Mouse (Mus musculus) gastrocnemius, postnatal 36 days (tissue): ENCODE results near the gene Olfr44. TPM values are rescaled to one million over a fixed set of nuclear protein-coding genes. Genes with fewer than 3 reads are reported as not detected.

ENCODE experiments used
- DNase-seq, 2 experiments: peaks; one replicate each; pipeline ENCODE4 v3.0.0; 2022
- intact Hi-C: fragments of 180-260 bp; cut with DNase I; formaldehyde crosslinking; loops from one replicate; pipeline ENCODE4 v1.15.1; 2025
- long read RNA-seq, 2 experiments: library from polyadenylated mRNA; stranded (forward); transcript quantifications; one replicate each; pipeline ENCODE4 v2.0.0; 2021
- total RNA-seq, 2 experiments: library from RNA; stranded (reverse); gene quantifications; 2 replicates each; pipeline ENCODE4 v1.2.3; 2021

The Olfr44 gene
- total RNA-seq, result not detected
- long read RNA-seq, experiment 1, result 0 reads
- long read RNA-seq, experiment 2, result 0 reads

GRCm38 (mm10) chr9:39493895-39494294 is at the start of gene Olfr44:
Olfr44 (minus strand) TSS chr9:39493995.
- no peak for DNase-seq
- intact Hi-C loops, result no loop called here

GRCm38 (mm10) chr9:39523616-39524285 is 30.0 kb upstream of the Olfr44 start:
- intact Hi-C loops, result no loop called here
- no peak for DNase-seq

- DNase-seq, result no peak
- intact Hi-C loops, result no loop called here
These were observed 24.8 kb upstream of the Olfr44 start for GRCm38 (mm10) chr9:39518595-39518994.

GRCm38 (mm10) chr9:39515531-39515930 is 21.7 kb upstream of the Olfr44 start, which contains the start of gene Olfr957:
Olfr957 (minus strand) TSS chr9:39515809.
- intact Hi-C loops, result no loop called here
- no peak for DNase-seq

GRCm38 (mm10) chr9:39509412-39509811 is 15.6 kb upstream of the Olfr44 start:
- DNase-seq, result no peak
- intact Hi-C loops, result loop anchor here (2.0 kb wide), 1 partner anchor 101 kb away; the partner anchor contains the start of gene Olfr148

GRCm38 (mm10) chr9:39508998-39509397 is 15.2 kb upstream of the Olfr44 start:
- DNase-seq, result peak in 1 of 2 experiments; percentile 8
- intact Hi-C loops, result loop anchor here (2.0 kb wide), 1 partner anchor 102 kb away; the partner anchor contains the start of gene Olfr148

- intact Hi-C loops, result no loop called here
- no peak for DNase-seq
These were observed 22.0 kb downstream of the Olfr44 start, which contains the start of gene Olfr955 for GRCm38 (mm10) chr9:39471844-39472243. Olfr955 (minus strand) TSS chr9:39471944.

GRCm38 (mm10) chr9:39456401-39456800 is 37.4 kb downstream of the Olfr44 start, which contains the start of gene Olfr954:
Olfr954 (plus strand) TSS chr9:39456701.
- no peak for DNase-seq
- intact Hi-C loops, result no loop called here

Other genes with a start within 250 kb of the Olfr44 start
- gene Olfr1537, start 244.0 kb downstream of the Olfr44 start, total RNA-seq, result not detected
- gene Olfr945, start 217.2 kb downstream of the Olfr44 start, total RNA-seq, result not detected
- gene Olfr948, start 167.9 kb downstream of the Olfr44 start, total RNA-seq, result not detected
- not detected for gene Olfr951, start 106.6 kb downstream of the Olfr44 start, total RNA-seq
- gene Olfr952, start 66.8 kb downstream of the Olfr44 start, total RNA-seq, result not detected
- not detected for gene Olfr954, start 37.3 kb downstream of the Olfr44 start, total RNA-seq
- gene Olfr955, start 22.1 kb downstream of the Olfr44 start, total RNA-seq, result not detected
- gene Olfr957, start 21.8 kb upstream of the Olfr44 start, total RNA-seq, result not detected
- gene Olfr958, start 60.1 kb upstream of the Olfr44 start, total RNA-seq, result not detected
- gene Olfr959, start 81.6 kb upstream of the Olfr44 start, total RNA-seq, result not detected
- 1 to 10 TPM in 1 of 2 experiments, under 1 TPM in 1; 0.92 to 1.3 TPM for gene AW551984, start 110.4 kb upstream of the Olfr44 start, total RNA-seq
- gene Olfr148, start 116.7 kb upstream of the Olfr44 start, total RNA-seq, result not detected
- not detected for gene Olfr960, start 127.4 kb upstream of the Olfr44 start, total RNA-seq
- not detected for gene Olfr961, start 151.1 kb upstream of the Olfr44 start, total RNA-seq
- gene Olfr963, start 173.2 kb upstream of the Olfr44 start, total RNA-seq, result not detected
- not detected for gene Olfr149, start 213.1 kb upstream of the Olfr44 start, total RNA-seq
- not detected for gene Olfr965, start 217.4 kb upstream of the Olfr44 start, total RNA-seq
- not detected for gene Olfr150, start 237.0 kb upstream of the Olfr44 start, total RNA-seq